Mouse (Mus musculus) testis, adult 2 months (tissue): ENCODE measurements around the gene Gnb2. TPM values are rescaled to one million over a fixed set of nuclear protein-coding genes. Genes with fewer than 3 reads are reported as not detected.
A peak's percentile ranks its signal among the peaks of the same experiment; 100 is the strongest.

Experiments
- H3K27ac ChIP-seq: fragments of 200-500 bp; 2 replicates; pipeline ENCODE4 v1.5.1; 2012; ENCODE audit warnings: low read depth, low read length; ENCODE audit not compliant: control insufficient read depth, insufficient read depth
- H3K27me3 ChIP-seq: fragments of 200-500 bp; 2 replicates; pipeline ENCODE4 v1.6.1; 2012; ENCODE audit warnings: mild to moderate bottlenecking, low read length, moderate library complexity; ENCODE audit not compliant: control insufficient read depth, insufficient read depth
- H3K36me3 ChIP-seq: fragments of 200-500 bp; 2 replicates; pipeline ENCODE4 v1.6.1; 2012; ENCODE audit warnings: mild to moderate bottlenecking, low read length; ENCODE audit not compliant: control insufficient read depth, insufficient read depth
- H3K4me1 ChIP-seq: fragments of 200-500 bp; 2 replicates; pipeline ENCODE4 v1.6.1; 2012; ENCODE audit warnings: low read length; ENCODE audit not compliant: control insufficient read depth, insufficient read depth
- H3K4me3 ChIP-seq: fragments of 200-500 bp; 2 replicates; pipeline ENCODE4 v1.5.1; 2012; ENCODE audit warnings: low read depth, mild to moderate bottlenecking, low read length, moderate library complexity, mixed read lengths; ENCODE audit not compliant: control insufficient read depth
- CTCF ChIP-seq: fragments of 200-500 bp; IDR thresholded peaks from 2 replicates; pipeline ENCODE4 v1.5.1; 2012; ENCODE audit warnings: low read depth, mild to moderate bottlenecking, inconsistent platforms, low read length, moderate library complexity; ENCODE audit not compliant: control insufficient read depth, insufficient read depth, insufficient replicate concordance
- POLR2A ChIP-seq: fragments of 200-500 bp; IDR thresholded peaks from 2 replicates; pipeline ENCODE4 v1.6.1; 2012; ENCODE audit warnings: low read depth, mild to moderate bottlenecking, inconsistent platforms, low read length, moderate library complexity; ENCODE audit not compliant: control insufficient read depth
- polyA plus RNA-seq: library from polyadenylated mRNA; depleted of rRNA; stranded (reverse); fragments of >200 nt; gene quantifications from 2 replicates; pipeline ENCODE4 v1.2.3, GENCODE M21; 2012

Gene Gnb2
- polyA plus RNA-seq, 1 experiment: 369 TPM

GRCm38 (mm10) chr5:137553411-137553837, 20.1 kb upstream of the Gnb2 start, which contains the start of gene Actl6b:
Gene Actl6b, plus strand, starts transcription at chr5:137553517.
- H3K4me3 ChIP-seq: peak within 1 kb of the TSS; percentile 41
- no peaks in the 10 kb centered on the region for H3K36me3 ChIP-seq
- TF ChIP-seq POLR2A (no peak), CTCF (no peak)
- H3K27ac ChIP-seq: no peak within 1 kb of the TSS
- peaks cover 7% of the 10 kb centered on the region for H3K4me1 ChIP-seq
- no peaks in the 10 kb centered on the region for H3K27me3 ChIP-seq

- peak overlapping the region; percentile 41 for H3K4me3 ChIP-seq
- TF ChIP-seq CTCF (no peak), POLR2A (no peak)
- H3K27me3 ChIP-seq: no peaks in the 10 kb centered on the region
Measured at GRCm38 (mm10) chr5:137553000-137553399, 19.7 kb upstream of the Gnb2 start.

GRCm38 (mm10) chr5:137551119-137551518, 17.8 kb upstream of the Gnb2 start:
- Histone ChIP-seq H3K27ac (no peak overlapping the region), H3K4me1 (peaks cover 7% of the 10 kb centered on the region), H3K4me3 (no peak overlapping the region), H3K36me3 (no peaks in the 10 kb centered on the region), H3K27me3 (no peaks in the 10 kb centered on the region)
- TF ChIP-seq POLR2A: no peak
- TF ChIP-seq CTCF: no peak

More at GRCm38 (mm10) chr5:137553000-137553399, 19.7 kb upstream of the Gnb2 start:
- H3K27ac ChIP-seq: no peak overlapping the region
- no peaks in the 10 kb centered on the region for H3K36me3 ChIP-seq
- peaks cover 7% of the 10 kb centered on the region for H3K4me1 ChIP-seq

- Histone ChIP-seq H3K27me3 (no peaks in the 10 kb centered on the region), H3K27ac (no peak overlapping the region), H3K36me3 (no peaks in the 10 kb centered on the region), H3K4me1 (peaks cover 7% of the 10 kb centered on the region), H3K4me3 (no peak overlapping the region)
- TF ChIP-seq POLR2A (no peak), CTCF (no peak)
Measured at GRCm38 (mm10) chr5:137549840-137550239, 16.5 kb upstream of the Gnb2 start.

GRCm38 (mm10) chr5:137545596-137545995, 12.3 kb upstream of the Gnb2 start:
- Histone ChIP-seq H3K4me1 (no peaks in the 10 kb centered on the region), H3K4me3 (no peak overlapping the region), H3K36me3 (no peaks in the 10 kb centered on the region), H3K27ac (no peak overlapping the region), H3K27me3 (no peaks in the 10 kb centered on the region)
- TF ChIP-seq CTCF: no peak
- TF ChIP-seq POLR2A: no peak

DNA sequence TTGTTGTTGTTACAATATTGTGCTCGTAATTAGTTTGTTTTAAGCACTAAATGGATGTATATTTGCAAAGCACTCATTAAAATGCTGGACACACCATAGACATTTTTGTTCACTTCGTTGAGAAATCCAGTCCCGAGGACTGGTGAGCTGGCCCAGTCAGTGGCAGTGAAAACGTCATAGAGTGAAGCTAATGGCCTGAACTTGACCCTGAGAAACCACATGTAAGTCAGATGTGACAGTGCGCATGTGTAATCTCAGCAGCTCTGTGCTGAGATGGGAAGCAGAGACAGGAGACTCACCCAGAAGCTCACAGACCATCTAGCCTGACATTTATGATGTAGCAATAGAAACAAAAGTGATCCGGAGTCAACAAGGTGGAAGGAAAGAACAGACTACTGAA, 11.6 kb upstream of the Gnb2 start:
- no peaks in the 10 kb centered on the region for H3K27me3 ChIP-seq
- H3K27ac ChIP-seq: no peak overlapping the region
- no peaks in the 10 kb centered on the region for H3K36me3 ChIP-seq
- no peak overlapping the region for H3K4me3 ChIP-seq
- TF ChIP-seq CTCF: no peak
- TF ChIP-seq POLR2A: no peak
- no peaks in the 10 kb centered on the region for H3K4me1 ChIP-seq

DNA sequence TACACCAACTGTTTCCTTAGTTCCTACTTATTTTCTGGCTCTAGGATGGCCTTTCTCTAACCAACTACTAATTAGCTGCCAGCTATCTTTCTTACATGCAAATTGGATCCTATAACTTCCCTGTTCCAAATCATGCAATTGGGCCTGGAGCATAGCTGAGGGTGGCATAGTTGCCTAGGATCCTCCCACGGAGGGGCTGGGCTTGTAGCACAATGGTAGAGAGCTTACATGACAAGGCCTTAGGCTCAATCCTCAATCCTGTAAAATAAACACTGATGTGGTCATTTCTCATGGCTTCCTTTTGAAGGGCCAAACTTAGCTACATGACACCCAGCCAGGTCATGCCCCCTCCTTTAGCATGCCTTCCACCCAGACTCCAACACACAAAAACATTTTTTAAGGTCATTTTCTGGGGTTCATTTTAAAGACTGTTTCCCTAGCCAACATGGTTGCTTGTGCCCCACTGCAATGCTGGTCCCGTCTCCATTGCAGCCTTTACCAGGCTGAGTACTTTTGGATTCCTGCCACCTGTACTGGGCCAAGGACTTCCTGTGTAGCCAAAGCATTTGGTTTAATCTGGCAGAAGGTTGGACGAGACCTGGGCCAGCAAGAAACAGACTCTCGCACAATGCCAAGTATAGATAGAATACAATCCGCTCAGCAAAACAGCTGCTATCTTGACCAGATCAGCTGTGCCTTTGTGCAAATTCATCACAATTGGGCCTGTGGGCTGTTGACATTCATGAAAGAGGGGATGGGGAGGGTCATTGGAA, 8.6 kb upstream of the Gnb2 start:
- TF ChIP-seq POLR2A: no peak
- no peak for TF ChIP-seq CTCF
- Histone ChIP-seq H3K27me3 (no peaks in the 10 kb centered on the region), H3K4me3 (no peak overlapping the region), H3K36me3 (no peaks in the 10 kb centered on the region), H3K4me1 (no peaks in the 10 kb centered on the region), H3K27ac (no peak overlapping the region)
